Mouse (Mus musculus) neural tube, embryonic 15.5 days (tissue): ENCODE data around the gene Nuak2. TPM values are rescaled to one million over a fixed set of nuclear protein-coding genes. Genes with fewer than 3 reads are reported as not detected.

Experiments
- ATAC-seq: fragments of 200-750 bp; cut with Nextera tagmentation; 2 replicates; pipeline ENCODE4 v1.8.0; 2017; ENCODE audit warnings: mild to moderate bottlenecking, moderate TSS enrichment, moderate library complexity; ENCODE audit not compliant: low FRiP score
- H3K27ac ChIP-seq: fragments of 300-500 bp; sonication (generic); replicated peaks from 2 replicates; pipeline ENCODE4 v1.5.1; 2015; ENCODE audit warnings: mild to moderate bottlenecking, inconsistent platforms
- H3K27me3 ChIP-seq: fragments of 300-500 bp; sonication (generic); replicated peaks from 2 replicates; pipeline ENCODE4 v1.6.1; 2015; ENCODE audit warnings: inconsistent platforms
- H3K36me3 ChIP-seq: fragments of 300-500 bp; sonication (generic); 2 replicates; pipeline ENCODE4 v1.6.1; 2015; ENCODE audit warnings: inconsistent platforms
- H3K4me1 ChIP-seq: fragments of 300-500 bp; sonication (generic); 2 replicates; pipeline ENCODE4 v1.6.1; 2015; ENCODE audit warnings: inconsistent platforms
- H3K4me2 ChIP-seq: fragments of 300-500 bp; sonication (generic); 2 replicates; pipeline ENCODE4 v1.6.1; 2015; ENCODE audit warnings: inconsistent platforms, mild to moderate bottlenecking, moderate library complexity
- H3K4me3 ChIP-seq: fragments of 300-500 bp; sonication (generic); replicated peaks from 2 replicates; pipeline ENCODE4 v1.5.1; 2015; ENCODE audit warnings: mild to moderate bottlenecking, inconsistent platforms
- H3K9ac ChIP-seq: fragments of 300-500 bp; sonication (generic); replicated peaks from 2 replicates; pipeline ENCODE4 v1.6.1; 2015; ENCODE audit warnings: mild to moderate bottlenecking, inconsistent platforms
- H3K9me3 ChIP-seq: fragments of 300-500 bp; sonication (generic); replicated peaks from 2 replicates; pipeline ENCODE4 v1.6.1; 2016; ENCODE audit warnings: inconsistent platforms
- WGBS: fragments of 180-500 bp; shearing (Covaris S2); methylation state at CpG from one replicate; pipeline ENCODE4 v1.1.7; 2015; ENCODE audit warnings: mixed read lengths; 5-methylcytosine and 5-hydroxymethylcytosine counted together
- polyA plus RNA-seq: library from polyadenylated mRNA; unstranded; fragments of >200 nt; fragmentation: Nextera tagmentation; extraction: Ambion mirVana; gene quantifications from 2 replicates; pipeline ENCODE4 v1.2.1, GENCODE M21; 2015

The Nuak2 gene
- polyA plus RNA-seq, 1 experiment from 2014 or later, result 7.1 TPM

DNA sequence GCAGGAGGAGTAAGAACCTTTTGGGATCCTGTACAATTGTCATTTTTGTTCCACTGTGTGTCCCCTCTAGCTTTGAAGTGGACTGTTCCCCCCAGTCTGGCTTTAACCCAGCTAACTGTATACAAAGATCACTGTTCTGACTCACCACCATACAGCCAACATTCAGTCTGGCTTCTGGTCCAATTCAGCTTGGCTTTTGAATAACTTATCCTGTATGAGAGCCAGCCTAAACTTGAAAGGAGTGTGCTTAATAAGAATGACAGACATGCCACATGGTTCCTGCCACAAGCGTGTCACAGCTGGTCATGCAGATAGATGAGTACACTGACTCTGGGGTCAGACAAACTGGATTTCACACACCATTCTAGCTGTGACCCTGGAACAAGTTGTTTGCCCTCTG is 29.2 kb upstream of the Nuak2 start:
- no peaks in the 10 kb centered on the region for H3K9me3 ChIP-seq
- H3K4me1 ChIP-seq, result peaks cover 47% of the 10 kb centered on the region
- no peak overlapping the region for H3K4me2 ChIP-seq
- H3K9ac ChIP-seq, result no peak overlapping the region
- WGBS, result 78% methylated on average over 1 of the region's 1 CpGs
- no peaks in the 10 kb centered on the region for H3K36me3 ChIP-seq
- ATAC-seq, result no peak
- H3K27me3 ChIP-seq, result no peaks in the 10 kb centered on the region
- H3K27ac ChIP-seq, result no peak overlapping the region
- H3K4me3 ChIP-seq, result no peak overlapping the region

DNA sequence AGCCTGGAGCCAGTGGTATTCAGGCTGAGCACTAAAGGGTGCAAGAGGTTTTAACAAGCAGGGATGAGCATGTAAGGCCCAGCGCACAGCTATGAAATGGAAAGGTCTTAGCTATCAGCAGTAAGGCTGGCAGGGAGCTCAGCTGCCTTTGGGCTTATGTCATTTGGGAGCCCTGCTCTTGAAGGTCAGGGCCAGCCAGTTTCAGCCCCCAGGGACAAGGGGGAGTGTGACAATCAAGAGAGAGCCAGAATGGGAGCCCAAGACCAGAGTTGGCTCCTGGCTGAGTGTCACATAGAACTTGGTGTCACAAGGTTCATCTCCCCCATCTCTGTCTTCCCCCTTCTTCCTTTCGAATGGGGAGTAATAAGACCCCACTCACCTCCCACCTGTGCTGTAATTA is 28.5 kb upstream of the Nuak2 start:
- ATAC-seq, result no peak
- H3K4me3 ChIP-seq, result no peak overlapping the region
- H3K27ac ChIP-seq, result no peak overlapping the region
- no peak overlapping the region for H3K9ac ChIP-seq
- H3K9me3 ChIP-seq, result no peaks in the 10 kb centered on the region
- no peak overlapping the region for H3K4me2 ChIP-seq
- no peaks in the 10 kb centered on the region for H3K27me3 ChIP-seq
- no peaks in the 10 kb centered on the region for H3K36me3 ChIP-seq
- H3K4me1 ChIP-seq, result peaks cover 47% of the 10 kb centered on the region
- 50% methylated on average over 2 of the region's 2 CpGs for WGBS

DNA sequence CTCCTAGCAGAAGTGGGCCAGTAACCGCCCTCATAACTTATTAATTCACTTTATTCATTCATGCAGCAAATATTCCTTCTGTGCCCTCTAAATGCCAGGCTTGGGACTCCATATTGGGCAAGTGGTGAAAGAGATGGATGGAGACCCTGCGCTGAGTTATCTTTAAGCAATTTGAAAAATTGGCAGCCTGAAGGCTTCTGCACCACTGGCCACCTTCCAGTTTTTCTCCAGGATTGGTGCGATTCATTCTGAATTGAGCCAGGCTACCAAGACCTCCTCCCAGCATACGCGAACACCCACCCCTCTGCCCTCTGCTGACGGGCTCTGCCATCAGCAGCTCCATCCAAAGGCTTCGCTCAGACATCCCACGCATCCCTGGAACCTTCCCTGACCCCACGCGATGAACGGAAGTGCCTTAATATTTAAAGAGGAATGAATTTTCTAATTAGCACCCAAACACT is 27.9 kb upstream of the Nuak2 start:
- H3K27ac ChIP-seq, result no peak overlapping the region
- no peaks in the 10 kb centered on the region for H3K36me3 ChIP-seq
- no peak overlapping the region for H3K4me2 ChIP-seq
- no peaks in the 10 kb centered on the region for H3K9me3 ChIP-seq
- no peak for ATAC-seq
- H3K9ac ChIP-seq, result no peak overlapping the region
- peaks cover 47% of the 10 kb centered on the region for H3K4me1 ChIP-seq
- no peak overlapping the region for H3K4me3 ChIP-seq
- H3K27me3 ChIP-seq, result no peaks in the 10 kb centered on the region
- 14% methylated on average over 11 of the region's 11 CpGs for WGBS

DNA sequence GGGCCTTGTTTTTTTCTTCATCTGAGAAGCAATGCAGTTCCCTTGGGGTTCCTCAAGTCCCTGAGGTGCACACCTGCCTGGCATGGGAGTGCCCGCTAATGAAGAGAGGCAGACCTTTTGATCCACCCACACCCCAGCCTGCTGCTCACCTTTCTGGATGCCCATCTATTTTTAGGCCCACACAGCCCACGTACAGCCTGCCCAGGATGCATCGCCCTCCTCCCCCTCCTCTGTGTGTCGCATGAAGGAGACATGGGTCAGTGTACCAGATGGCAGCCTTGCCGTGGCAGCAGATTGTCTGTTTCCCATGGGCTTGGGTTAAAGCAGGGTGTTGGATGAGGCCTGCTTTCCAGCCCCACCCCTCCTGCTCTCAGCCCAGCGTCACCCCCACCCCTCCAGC is 26.0 kb upstream of the Nuak2 start:
- no peak overlapping the region for H3K4me2 ChIP-seq
- H3K27ac ChIP-seq, result no peak overlapping the region
- ATAC-seq, result no peak
- H3K36me3 ChIP-seq, result no peaks in the 10 kb centered on the region
- no peaks in the 10 kb centered on the region for H3K27me3 ChIP-seq
- no peak overlapping the region for H3K4me3 ChIP-seq
- H3K9me3 ChIP-seq, result no peaks in the 10 kb centered on the region
- 48% methylated on average over 6 of the region's 6 CpGs for WGBS
- peaks cover 38% of the 10 kb centered on the region for H3K4me1 ChIP-seq
- H3K9ac ChIP-seq, result no peak overlapping the region

DNA sequence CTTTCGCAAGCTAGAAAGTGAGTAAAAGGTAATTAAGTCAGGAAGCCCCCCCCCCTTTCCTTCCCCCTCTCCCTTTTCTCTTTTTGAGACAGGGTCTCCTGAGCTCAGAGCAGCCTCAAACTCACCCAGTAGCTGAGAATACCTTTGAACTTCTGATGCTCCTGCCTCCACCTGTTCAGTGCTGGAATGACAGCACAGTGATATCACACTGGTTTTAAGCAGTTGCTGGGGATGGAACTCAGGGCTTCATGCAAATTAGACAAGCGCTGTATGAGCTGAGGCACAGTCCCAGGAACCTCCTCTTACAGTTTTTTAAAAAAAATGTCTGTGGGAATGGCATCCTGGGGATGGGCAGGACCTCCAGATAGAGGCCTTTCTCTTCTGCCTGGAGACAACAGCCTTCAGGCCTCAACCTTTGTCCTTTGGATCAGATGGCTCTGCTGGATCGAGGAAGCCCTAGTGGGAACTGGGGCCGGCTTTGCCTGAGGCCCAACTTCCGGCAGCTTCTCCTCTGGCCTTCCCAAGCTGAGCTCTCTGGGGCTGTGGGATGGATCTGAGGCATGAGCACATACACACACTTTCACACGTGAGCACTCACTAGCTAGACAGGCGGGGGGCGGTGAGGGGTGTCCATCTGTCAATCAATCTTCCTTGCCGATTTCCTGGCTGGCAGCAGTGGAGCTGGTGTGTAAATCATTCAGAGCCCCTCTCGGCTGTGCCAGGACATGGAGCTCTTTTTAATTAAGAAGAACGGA is 24.8 kb upstream of the Nuak2 start:
- Histone ChIP-seq H3K27ac (no peak overlapping the region; the same call in 1 of the 2 replicates), H3K9ac (no peak overlapping the region), H3K9me3 (no peaks in the 10 kb centered on the region), H3K27me3 (no peaks in the 10 kb centered on the region), H3K4me3 (no peak overlapping the region), H3K4me2 (no peak overlapping the region), H3K36me3 (no peaks in the 10 kb centered on the region), H3K4me1 (peaks cover 46% of the 10 kb centered on the region)
- ATAC-seq, result no peak
- 29% methylated on average over 11 of the region's 11 CpGs for WGBS

DNA sequence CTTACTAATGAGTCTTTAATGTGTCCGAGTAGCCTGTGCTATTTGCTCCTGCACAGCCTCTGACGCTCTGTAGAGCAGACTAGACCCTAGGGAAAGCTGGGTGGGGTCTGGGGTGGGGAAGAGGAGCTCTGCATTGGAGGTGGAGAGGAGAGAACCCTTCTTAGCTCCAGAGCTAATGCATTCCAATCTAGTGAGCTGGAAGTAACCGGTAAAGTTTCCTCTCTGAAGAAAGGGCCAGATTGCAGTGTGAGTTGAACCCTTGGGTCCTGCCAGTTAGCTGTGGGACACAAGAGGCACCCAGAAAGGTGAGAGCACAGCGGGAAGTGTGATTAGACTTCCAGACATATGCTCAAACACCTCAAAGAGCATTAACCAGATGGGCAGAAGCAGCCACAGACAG is 24.2 kb upstream of the Nuak2 start:
- Histone ChIP-seq H3K27ac (no peak overlapping the region), H3K4me2 (no peak overlapping the region), H3K9ac (no peak overlapping the region), H3K36me3 (no peaks in the 10 kb centered on the region), H3K4me3 (no peak overlapping the region), H3K9me3 (no peaks in the 10 kb centered on the region), H3K4me1 (peaks cover 48% of the 10 kb centered on the region), H3K27me3 (no peaks in the 10 kb centered on the region)
- 21% methylated on average over 4 of the region's 4 CpGs for WGBS
- ATAC-seq, result no peak

DNA sequence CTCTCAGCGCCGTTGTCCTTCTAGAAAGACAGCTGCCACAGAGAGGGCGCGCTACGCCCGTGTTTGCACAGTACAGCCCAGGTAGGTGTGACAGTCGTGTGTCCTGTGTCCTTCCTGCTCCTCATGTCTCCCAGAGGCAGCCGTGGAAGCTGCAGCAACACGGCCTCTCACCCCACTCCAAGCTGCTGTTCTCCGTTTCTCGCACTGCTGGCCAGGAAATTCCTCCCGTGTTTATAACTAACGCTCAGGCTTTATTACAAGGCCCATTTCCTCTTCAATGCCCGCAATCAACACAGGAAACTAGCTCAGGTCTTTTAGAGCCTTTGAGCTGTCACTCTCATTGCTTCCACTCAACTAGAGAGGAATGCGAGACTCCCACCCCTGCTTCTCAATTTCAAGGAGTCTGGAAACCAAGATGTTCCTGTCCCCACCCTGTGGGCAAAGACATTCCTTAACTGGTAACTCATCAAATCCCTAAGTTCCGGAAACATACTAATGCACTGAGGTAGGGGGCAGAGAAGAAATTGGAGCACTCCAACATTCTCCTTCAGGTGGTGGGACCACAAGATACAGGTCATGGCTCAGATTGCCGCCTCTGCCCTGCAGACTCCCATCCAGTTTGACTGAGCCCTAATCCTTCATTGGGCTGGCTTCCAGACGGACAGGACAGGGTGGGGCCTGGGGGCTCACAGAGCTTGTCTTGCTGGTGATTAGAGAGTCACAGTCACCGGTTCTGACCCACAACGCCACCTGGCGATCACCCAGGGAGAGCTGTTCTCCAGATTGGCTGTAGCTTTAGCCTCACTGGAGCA is 23.4 kb upstream of the Nuak2 start:
- 31% methylated on average over 21 of the region's 21 CpGs for WGBS
- 0 out of 2 replicates have a peak overlapping the region, but pooled peaks have one; percentile 24 for H3K27ac ChIP-seq
- H3K4me1 ChIP-seq, result peaks cover 45% of the 10 kb centered on the region

DNA sequence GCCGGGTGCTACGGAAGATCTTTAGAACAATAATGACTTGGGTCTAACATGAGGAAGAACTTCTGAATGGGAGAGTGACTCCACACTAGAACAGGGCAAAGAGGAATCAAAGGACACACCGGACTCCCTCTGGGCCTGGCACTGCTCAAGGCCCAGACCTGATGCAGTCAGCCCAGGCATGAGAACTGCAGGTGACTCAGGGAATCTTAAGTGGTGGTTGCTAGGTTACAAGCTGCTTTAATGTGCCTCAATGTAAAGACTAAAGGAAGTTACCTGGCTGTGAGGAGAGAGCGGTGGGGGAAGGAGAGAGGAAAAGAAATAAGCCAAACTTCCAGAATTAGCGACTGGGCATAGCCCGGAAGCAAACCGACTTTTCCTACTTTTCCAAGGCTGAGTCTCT is 20.4 kb upstream of the Nuak2 start:
- H3K4me1 ChIP-seq, result peaks cover 57% of the 10 kb centered on the region
- WGBS, result 70% methylated on average over 7 of the region's 7 CpGs
- no peaks in the 10 kb centered on the region for H3K36me3 ChIP-seq
- no peak overlapping the region for H3K4me2 ChIP-seq
- H3K4me3 ChIP-seq, result no peak overlapping the region
- ATAC-seq, result no peak
- peaks cover 4% of the 10 kb centered on the region for H3K27me3 ChIP-seq
- no peak overlapping the region for H3K9ac ChIP-seq
- no peak overlapping the region for H3K27ac ChIP-seq
- no peaks in the 10 kb centered on the region for H3K9me3 ChIP-seq

More for the DNA sequence above, 23.4 kb upstream of the Nuak2 start:
- H3K9me3 ChIP-seq, result no peaks in the 10 kb centered on the region
- no peaks in the 10 kb centered on the region for H3K36me3 ChIP-seq
- ATAC-seq, result no peak
- H3K4me2 ChIP-seq, result no peak overlapping the region
- H3K4me3 ChIP-seq, result no peak overlapping the region
- H3K27me3 ChIP-seq, result no peaks in the 10 kb centered on the region
- no peak overlapping the region for H3K9ac ChIP-seq

DNA sequence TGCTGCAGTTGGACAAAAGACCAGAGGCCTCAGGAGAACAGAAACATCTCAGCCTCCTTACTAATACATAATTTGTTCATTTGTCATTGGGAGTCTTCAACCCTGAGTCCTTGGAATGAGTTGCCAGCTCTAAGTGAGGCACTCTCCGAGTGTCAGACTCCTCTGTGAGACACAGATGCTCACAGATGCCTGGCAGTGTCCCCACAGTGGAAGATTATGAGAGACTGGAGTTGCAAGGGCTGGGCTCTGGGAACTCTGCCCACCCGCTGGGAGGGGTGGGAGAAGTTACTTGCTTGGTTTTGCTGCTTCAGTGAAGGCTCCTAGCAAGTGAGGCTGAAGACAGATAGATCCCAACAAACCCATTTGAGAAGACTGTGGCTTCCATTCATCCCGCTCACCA is 19.9 kb upstream of the Nuak2 start:
- Histone ChIP-seq H3K36me3 (no peaks in the 10 kb centered on the region), H3K27ac (no peak overlapping the region), H3K4me2 (no peak overlapping the region), H3K4me3 (no peak overlapping the region), H3K9me3 (no peaks in the 10 kb centered on the region), H3K9ac (no peak overlapping the region), H3K4me1 (peaks cover 60% of the 10 kb centered on the region), H3K27me3 (peaks cover 4% of the 10 kb centered on the region)
- no peak for ATAC-seq
- 70% methylated on average over 3 of the region's 3 CpGs for WGBS

DNA sequence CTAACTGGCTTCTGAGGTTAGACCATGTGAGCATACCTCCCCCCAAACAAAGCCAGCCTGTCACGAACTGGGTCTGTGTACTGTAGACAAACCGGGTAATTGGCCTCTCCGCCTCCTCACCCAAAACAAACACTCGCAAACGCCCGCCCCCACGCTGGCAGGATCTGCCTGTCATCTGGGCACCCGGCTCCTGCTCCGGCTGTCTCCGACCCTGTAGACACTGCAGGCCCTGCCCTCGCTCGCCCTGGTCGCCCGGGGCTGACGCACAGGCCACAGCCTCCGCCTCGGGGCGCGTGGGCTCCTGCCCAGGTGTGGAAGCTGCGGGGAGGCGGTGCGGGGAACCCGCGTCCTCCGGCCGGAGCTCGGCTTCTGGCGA is 17.5 kb upstream of the Nuak2 start, which contains the start of gene Klhdc8a:
Gene Klhdc8a, plus strand, starts transcription at position 202 of the 376 bp plus-strand sequence.
- Histone ChIP-seq H3K4me1 (peaks cover 47% of the 10 kb centered on the region), H3K27me3 (peaks cover 8% of the 10 kb centered on the region), H3K4me2 (peak within 1 kb of the TSS; percentile 98), H3K4me3 (peak within 1 kb of the TSS; percentile 62), H3K9me3 (no peaks in the 10 kb centered on the region), H3K27ac (peak within 1 kb of the TSS; percentile 84), H3K36me3 (no peaks in the 10 kb centered on the region), H3K9ac (peak within 1 kb of the TSS; percentile 80)
- WGBS, result 1% methylated on average over 28 of the region's 28 CpGs
- ATAC-seq, result peak; percentile 67

DNA sequence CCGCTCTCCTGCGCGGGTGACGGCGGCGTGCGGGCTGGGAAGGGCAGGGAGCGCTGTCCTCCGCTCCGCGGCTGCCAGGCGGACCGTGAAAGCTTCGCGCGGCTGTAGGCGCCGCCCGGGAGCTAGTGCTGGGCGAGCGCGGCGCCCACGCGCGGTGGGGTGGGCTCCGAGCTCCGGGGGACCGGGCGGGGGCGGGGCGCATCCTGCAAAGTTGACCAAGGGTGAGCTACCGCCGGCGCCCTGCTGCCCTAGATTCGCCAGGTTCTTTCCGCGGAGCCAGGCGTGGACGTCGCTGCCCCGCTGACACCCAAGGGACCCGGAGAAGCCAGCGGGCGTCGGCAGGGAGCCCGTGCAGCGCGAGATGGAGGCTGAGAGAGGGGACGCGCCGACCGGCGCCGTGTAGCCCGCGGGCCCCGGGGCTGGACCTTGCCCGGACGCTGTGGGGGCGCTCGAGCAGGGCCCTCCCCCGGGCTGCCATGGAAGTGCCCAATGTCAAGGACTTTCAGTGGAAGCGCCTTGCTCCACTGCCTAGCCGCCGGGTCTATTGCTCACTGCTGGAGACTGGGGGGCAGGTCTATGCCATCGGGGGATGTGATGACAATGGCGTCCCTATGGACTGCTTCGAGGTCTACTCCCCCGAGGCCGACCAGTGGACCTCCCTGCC is 17.0 kb upstream of the Nuak2 start:
- Histone ChIP-seq H3K4me1 (peaks cover 47% of the 10 kb centered on the region), H3K4me2 (peak overlapping the region; percentile 98), H3K27ac (peak overlapping the region; percentile 84), H3K36me3 (no peaks in the 10 kb centered on the region), H3K9me3 (no peaks in the 10 kb centered on the region), H3K27me3 (peaks cover 8% of the 10 kb centered on the region), H3K9ac (peak overlapping the region; percentile 80), H3K4me3 (peak overlapping the region; percentile 62)
- 1% methylated on average over 64 of the region's 71 CpGs for WGBS
- ATAC-seq, result peak; percentile 75
